Mouse (Mus musculus): ENCODE results near the gene Cacnb4. TPM values are rescaled to one million over a fixed set of nuclear protein-coding genes. Genes with fewer than 3 reads are reported as not detected.
A peak's percentile ranks its signal among the peaks of the same experiment; 100 is the strongest.

Gene Cacnb4
- polyA plus RNA-seq, 1 experiment from 2014 or later, result 12.7 TPM

DNA sequence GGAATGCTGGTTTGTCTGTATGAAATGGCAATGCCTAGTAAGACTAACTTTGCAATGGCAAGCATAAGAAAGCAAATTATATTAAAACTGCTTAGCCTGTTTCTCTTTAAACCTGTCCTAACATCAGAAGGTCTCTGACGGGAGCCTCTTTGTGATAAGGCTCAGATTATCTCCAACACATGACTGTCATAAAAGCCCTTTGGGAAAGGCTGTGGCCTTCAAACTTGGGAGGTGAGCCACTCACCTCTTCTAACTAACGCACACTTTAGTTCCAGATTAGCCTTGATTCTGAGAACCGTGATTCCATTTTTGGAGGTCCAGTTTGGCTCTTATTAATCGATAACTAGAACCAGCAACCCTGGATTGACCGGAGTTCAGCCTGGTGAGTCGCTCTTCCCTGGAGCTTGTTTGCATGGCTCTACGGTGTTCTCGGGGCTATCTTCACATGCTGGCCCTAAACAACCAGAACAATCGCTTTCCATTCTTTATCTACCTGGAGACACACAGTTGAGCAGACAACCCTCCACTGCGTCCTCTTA, 100.9 kb downstream of the Cacnb4 start:
- no peaks in the 10 kb centered on the region for H3K36me3 ChIP-seq
- no peak overlapping the region for H3K27ac ChIP-seq (replicated peaks)
- no peak overlapping the region for H3K9ac ChIP-seq (replicated peaks)
- no peaks in the 10 kb centered on the region for H3K27me3 ChIP-seq
- WGBS, result 95% methylated on average over 10 of the region's 10 CpGs
- no peak overlapping the region for H3K4me3 ChIP-seq
- no peaks in the 10 kb centered on the region for H3K4me1 ChIP-seq
- no peaks in the 10 kb centered on the region for H3K9me3 ChIP-seq
- H3K4me2 ChIP-seq (replicated peaks), result no peak overlapping the region
- ATAC-seq (replicated peaks), result no peak

DNA sequence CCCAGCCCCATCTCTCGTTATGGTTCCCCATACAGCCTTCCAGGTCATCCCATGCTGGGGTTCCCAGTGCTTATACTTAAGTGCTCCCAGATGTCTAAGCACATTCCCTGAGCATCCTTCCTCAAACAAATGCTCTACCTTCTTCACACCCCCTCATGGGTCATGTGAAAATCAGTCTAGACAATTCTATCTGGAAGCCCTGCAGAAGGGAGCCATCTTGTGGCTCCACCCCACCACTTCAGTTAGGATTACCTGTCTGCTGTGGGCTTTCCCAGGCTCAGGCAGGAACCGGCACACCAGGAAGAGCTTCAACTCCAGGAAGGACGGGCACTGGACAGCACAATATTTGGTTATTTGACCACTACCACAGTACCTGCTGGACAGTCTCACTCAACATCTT, 101.7 kb downstream of the Cacnb4 start:
- no peaks in the 10 kb centered on the region for H3K4me1 ChIP-seq
- no peaks in the 10 kb centered on the region for H3K27me3 ChIP-seq
- H3K4me3 ChIP-seq, result no peak overlapping the region
- no peak overlapping the region for H3K9ac ChIP-seq (replicated peaks)
- WGBS, result 93% methylated on average over 3 of the region's 3 CpGs
- no peak overlapping the region for H3K4me2 ChIP-seq (replicated peaks)
- no peak for ATAC-seq (replicated peaks)
- H3K27ac ChIP-seq (replicated peaks), result no peak overlapping the region
- H3K36me3 ChIP-seq, result no peaks in the 10 kb centered on the region
- no peaks in the 10 kb centered on the region for H3K9me3 ChIP-seq

DNA sequence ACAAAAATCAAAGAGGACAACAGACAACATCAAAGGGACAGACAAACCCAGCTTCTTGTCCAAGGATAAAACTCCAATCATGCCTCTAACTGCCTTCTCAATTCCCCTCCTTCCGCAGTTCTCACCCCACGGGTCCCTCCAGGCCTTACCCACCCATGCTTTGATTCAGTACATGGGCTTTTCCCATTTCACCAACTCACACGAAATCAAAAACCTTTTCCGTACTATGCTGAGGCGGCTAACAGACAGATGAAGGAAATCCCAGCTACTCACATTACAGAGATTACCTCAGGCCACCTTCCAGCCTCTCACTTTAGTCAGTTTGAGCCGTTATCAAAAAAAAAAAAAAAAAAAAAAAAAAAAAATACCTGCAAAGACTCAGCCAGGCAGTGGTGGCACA, 104.4 kb downstream of the Cacnb4 start:
- H3K36me3 ChIP-seq, result no peaks in the 10 kb centered on the region

DNA sequence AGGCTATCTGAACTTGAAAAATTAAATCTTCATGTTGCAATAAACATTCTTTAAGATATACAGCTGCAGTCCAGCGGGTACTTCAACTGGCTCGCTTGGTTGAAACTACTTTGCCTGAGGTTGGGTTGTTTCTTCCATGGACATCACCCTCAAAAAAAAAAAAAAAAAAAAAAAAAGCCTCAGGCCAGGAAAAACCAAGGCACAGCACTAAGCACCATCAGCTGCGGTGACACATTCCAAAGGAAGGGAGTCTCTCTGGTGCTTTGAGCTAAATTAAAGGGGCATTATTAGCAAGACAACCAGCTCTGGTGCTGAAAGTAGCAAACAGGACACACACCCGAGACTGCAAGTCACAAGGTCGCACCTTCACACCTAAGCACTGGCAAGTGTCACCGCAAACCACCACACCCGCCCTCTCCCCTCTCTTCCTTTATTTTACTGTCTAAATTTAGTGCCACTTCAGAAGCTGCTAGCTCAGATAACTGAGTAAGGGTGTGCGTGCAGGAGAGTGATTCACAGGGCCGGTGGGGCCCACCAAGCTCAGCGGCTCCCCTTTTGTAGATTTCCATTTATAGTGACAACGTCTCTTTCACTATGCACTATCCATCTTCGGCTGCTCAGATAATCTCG, 105.2 kb downstream of the Cacnb4 start:
- H3K9me3 ChIP-seq, result no peaks in the 10 kb centered on the region
- no peak overlapping the region for H3K4me2 ChIP-seq (replicated peaks)
- no peaks in the 10 kb centered on the region for H3K27me3 ChIP-seq
- WGBS, result 85% methylated on average over 13 of the region's 13 CpGs
- no peak for ATAC-seq (replicated peaks)
- H3K27ac ChIP-seq (replicated peaks), result no peak overlapping the region
- H3K4me1 ChIP-seq, result no peaks in the 10 kb centered on the region
- H3K9ac ChIP-seq (replicated peaks), result no peak overlapping the region
- no peak overlapping the region for H3K4me3 ChIP-seq
- H3K36me3 ChIP-seq, result no peaks in the 10 kb centered on the region

More for the DNA sequence above, 104.4 kb downstream of the Cacnb4 start:
- H3K4me1 ChIP-seq, result no peaks in the 10 kb centered on the region
- 95% methylated on average over 6 of the region's 6 CpGs for WGBS
- no peaks in the 10 kb centered on the region for H3K9me3 ChIP-seq
- H3K27ac ChIP-seq (replicated peaks), result no peak overlapping the region
- no peaks in the 10 kb centered on the region for H3K27me3 ChIP-seq
- no peak overlapping the region for H3K4me2 ChIP-seq (replicated peaks)
- no peak overlapping the region for H3K4me3 ChIP-seq
- no peak overlapping the region for H3K9ac ChIP-seq (replicated peaks)
- ATAC-seq (replicated peaks), result no peak

GRCm38 (mm10) chr2:52570781-52571180, 105.8 kb downstream of the Cacnb4 start:
- H3K4me3 ChIP-seq, result no peak overlapping the region
- WGBS, result 88% methylated on average over 5 of the region's 5 CpGs
- no peaks in the 10 kb centered on the region for H3K9me3 ChIP-seq
- H3K27me3 ChIP-seq, result no peaks in the 10 kb centered on the region
- H3K4me2 ChIP-seq (replicated peaks), result no peak overlapping the region
- no peak for ATAC-seq (replicated peaks)
- no peak overlapping the region for H3K9ac ChIP-seq (replicated peaks)
- no peaks in the 10 kb centered on the region for H3K4me1 ChIP-seq
- no peak overlapping the region for H3K27ac ChIP-seq (replicated peaks)
- no peaks in the 10 kb centered on the region for H3K36me3 ChIP-seq

GRCm38 (mm10) chr2:52570171-52570570, 106.5 kb downstream of the Cacnb4 start:
- ATAC-seq (replicated peaks), result no peak
- no peaks in the 10 kb centered on the region for H3K9me3 ChIP-seq
- H3K4me2 ChIP-seq (replicated peaks), result no peak overlapping the region
- WGBS, result 89% methylated on average over 11 of the region's 11 CpGs
- no peak overlapping the region for H3K9ac ChIP-seq (replicated peaks)
- H3K27me3 ChIP-seq, result no peaks in the 10 kb centered on the region
- no peaks in the 10 kb centered on the region for H3K36me3 ChIP-seq
- H3K4me3 ChIP-seq, result no peak overlapping the region
- H3K27ac ChIP-seq (replicated peaks), result no peak overlapping the region
- no peaks in the 10 kb centered on the region for H3K4me1 ChIP-seq

DNA sequence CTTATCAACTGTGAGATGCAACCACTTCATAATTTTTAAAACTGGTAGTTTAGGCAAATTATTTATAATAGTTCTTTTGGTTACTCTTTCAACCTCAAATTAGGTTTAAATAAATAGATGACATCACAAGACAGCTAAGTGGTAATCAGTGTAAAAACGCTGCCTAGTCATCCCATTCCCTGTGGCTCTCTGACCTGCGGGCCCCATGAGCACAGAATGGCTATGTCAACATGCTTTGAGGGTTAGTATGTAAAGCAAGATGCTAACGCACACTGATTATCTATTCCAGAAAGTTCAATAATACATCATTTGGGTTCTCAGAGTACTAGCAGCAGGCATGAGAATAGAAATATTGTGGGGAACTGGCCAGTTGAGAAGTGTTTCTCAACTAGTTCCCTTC, 108.5 kb downstream of the Cacnb4 start:
- Histone ChIP-seq H3K9ac (replicated peaks) (no peak overlapping the region), H3K4me1 (no peaks in the 10 kb centered on the region), H3K9me3 (no peaks in the 10 kb centered on the region), H3K36me3 (no peaks in the 10 kb centered on the region), H3K27me3 (no peaks in the 10 kb centered on the region), H3K27ac (replicated peaks) (no peak overlapping the region), H3K4me3 (no peak overlapping the region), H3K4me2 (replicated peaks) (no peak overlapping the region)
- 78% methylated on average over 3 of the region's 3 CpGs for WGBS
- ATAC-seq (replicated peaks), result no peak

DNA sequence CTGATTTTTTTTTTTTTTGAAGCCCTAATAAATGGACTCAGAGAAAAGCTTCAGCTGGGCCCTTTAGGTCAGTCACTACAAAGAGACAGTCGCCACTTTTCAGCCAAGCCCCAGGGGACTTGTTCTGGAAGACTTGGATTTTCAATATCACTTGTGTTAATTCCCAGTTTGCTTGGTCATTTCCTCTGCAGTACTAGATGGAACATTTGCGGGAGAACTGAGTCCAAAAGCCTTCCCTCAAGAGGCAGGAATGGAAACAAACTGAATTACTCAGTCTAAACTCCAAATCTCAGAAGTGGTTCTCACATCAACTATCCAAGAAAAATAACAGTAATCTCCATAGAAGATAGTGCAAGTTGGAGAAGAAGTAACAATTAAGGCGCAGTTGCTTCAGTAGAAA, 109.2 kb downstream of the Cacnb4 start:
- no peaks in the 10 kb centered on the region for H3K36me3 ChIP-seq
- H3K4me2 ChIP-seq (replicated peaks), result no peak overlapping the region
- H3K27me3 ChIP-seq, result no peaks in the 10 kb centered on the region
- no peak for ATAC-seq (replicated peaks)
- no peaks in the 10 kb centered on the region for H3K9me3 ChIP-seq
- H3K27ac ChIP-seq (replicated peaks), result no peak overlapping the region
- H3K4me3 ChIP-seq, result no peak overlapping the region
- H3K4me1 ChIP-seq, result no peaks in the 10 kb centered on the region
- no peak overlapping the region for H3K9ac ChIP-seq (replicated peaks)
- WGBS, result 76% methylated on average over 3 of the region's 3 CpGs

- Histone ChIP-seq H3K4me3 (no peak overlapping the region), H3K4me1 (peaks cover 8% of the 10 kb centered on the region; the same call in 1 of the 2 replicates), H3K9me3 (no peaks in the 10 kb centered on the region), H3K27ac (replicated peaks) (no peak overlapping the region), H3K4me2 (replicated peaks) (no peak overlapping the region), H3K36me3 (no peaks in the 10 kb centered on the region), H3K27me3 (no peaks in the 10 kb centered on the region), H3K9ac (replicated peaks) (no peak overlapping the region)
- WGBS, result 93% methylated on average over 5 of the region's 5 CpGs
- ATAC-seq (replicated peaks), result no peak
Observed at GRCm38 (mm10) chr2:52563277-52563676, 113.4 kb downstream of the Cacnb4 start.

DNA sequence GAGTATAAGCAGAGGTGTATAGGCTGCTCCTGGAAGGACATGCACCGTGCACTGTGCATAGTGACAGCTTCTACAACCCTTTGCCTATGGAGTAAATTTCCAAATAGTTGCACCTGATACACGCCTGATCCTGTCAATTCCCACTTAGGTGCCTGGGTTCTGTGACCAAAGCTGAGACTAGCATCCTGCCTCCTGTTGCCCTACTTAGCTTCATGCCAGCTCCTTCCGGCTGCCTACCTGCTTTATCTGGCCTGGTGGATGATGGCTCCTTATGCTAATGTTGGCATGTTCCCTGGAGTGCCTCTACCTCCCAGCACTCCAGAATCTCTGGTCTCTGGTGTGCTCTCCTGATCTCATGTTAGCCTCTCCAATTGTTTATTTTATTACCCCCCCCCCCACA, 114.3 kb downstream of the Cacnb4 start:
- no peak overlapping the region for H3K4me3 ChIP-seq
- no peaks in the 10 kb centered on the region for H3K9me3 ChIP-seq
- no peak overlapping the region for H3K9ac ChIP-seq (replicated peaks)
- H3K27ac ChIP-seq (replicated peaks), result no peak overlapping the region
- ATAC-seq (replicated peaks), result no peak
- no peaks in the 10 kb centered on the region for H3K36me3 ChIP-seq
- peaks cover 15% of the 10 kb centered on the region for H3K4me1 ChIP-seq
- no peak overlapping the region for H3K4me2 ChIP-seq (replicated peaks)
- H3K27me3 ChIP-seq, result no peaks in the 10 kb centered on the region
- 88% methylated on average over 3 of the region's 3 CpGs for WGBS

- Histone ChIP-seq H3K4me3 (no peak overlapping the region), H3K27ac (replicated peaks) (no peak overlapping the region)
- WGBS, result 91% methylated on average over 7 of the region's 7 CpGs
Observed at GRCm38 (mm10) chr2:52561137-52561536, 115.5 kb downstream of the Cacnb4 start.

GRCm38 (mm10) chr2:52560266-52560665, 116.4 kb downstream of the Cacnb4 start:
- Histone ChIP-seq H3K36me3 (no peaks in the 10 kb centered on the region), H3K9ac (replicated peaks) (no peak overlapping the region), H3K4me3 (no peak overlapping the region), H3K27me3 (no peaks in the 10 kb centered on the region), H3K4me2 (replicated peaks) (no peak overlapping the region), H3K4me1 (peaks cover 31% of the 10 kb centered on the region), H3K27ac (replicated peaks) (no peak overlapping the region), H3K9me3 (no peaks in the 10 kb centered on the region)
- ATAC-seq (replicated peaks), result no peak
- 88% methylated on average over 2 of the region's 2 CpGs for whole genome bisulfite sequencing

More at GRCm38 (mm10) chr2:52561137-52561536, 115.5 kb downstream of the Cacnb4 start:
- Histone ChIP-seq H3K27me3 (no peaks in the 10 kb centered on the region), H3K4me2 (replicated peaks) (no peak overlapping the region), H3K9ac (replicated peaks) (no peak overlapping the region), H3K36me3 (no peaks in the 10 kb centered on the region), H3K4me1 (peaks cover 27% of the 10 kb centered on the region), H3K9me3 (no peaks in the 10 kb centered on the region)
- ATAC-seq (replicated peaks), result no peak

DNA sequence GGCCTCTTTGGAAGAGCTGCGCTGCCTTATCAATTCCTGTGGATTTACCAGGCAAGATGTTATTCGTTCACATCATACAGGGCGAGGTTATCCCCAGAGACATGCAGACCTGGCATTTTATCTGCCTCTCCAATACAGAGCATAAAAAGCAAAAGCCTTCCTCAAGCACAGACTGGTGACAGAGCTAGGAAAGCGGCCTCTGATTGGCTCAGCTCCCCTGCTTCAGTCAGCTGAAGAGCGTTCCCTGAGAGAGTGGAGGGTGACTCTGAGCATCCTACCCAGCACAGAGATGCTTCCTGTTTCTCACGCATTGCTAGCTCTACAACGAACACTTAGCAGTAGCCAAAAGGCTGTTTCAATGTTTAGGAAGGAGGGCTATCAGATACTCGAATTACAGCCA, 118.2 kb downstream of the Cacnb4 start:
- H3K36me3 ChIP-seq, result no peaks in the 10 kb centered on the region
- 0 out of 2 replicates have a peak, but pooled peaks cover 2% of the 10 kb centered on the region for H3K9me3 ChIP-seq
- WGBS, result 30% methylated on average over 8 of the region's 8 CpGs
- peak overlapping the region; percentile 46 for H3K4me3 ChIP-seq
- peak; percentile 99 for ATAC-seq (replicated peaks)
- no peaks in the 10 kb centered on the region for H3K27me3 ChIP-seq
- H3K4me2 ChIP-seq (replicated peaks), result peak overlapping the region; percentile 47
- H3K4me1 ChIP-seq, result peaks cover 33% of the 10 kb centered on the region
- H3K9ac ChIP-seq (replicated peaks), result peak overlapping the region; percentile 56
- peak overlapping the region; percentile 76 for H3K27ac ChIP-seq (replicated peaks)

Data from forebrain, embryonic 15.5 days (tissue).